Mouse (Mus musculus) layer of hippocampus, adult 11-12 months (tissue): ENCODE data around the gene Rab11b.

ENCODE experiments used
- DNase-seq: peaks from one replicate; pipeline ENCODE4 v3.0.0; 2022; ENCODE audit warnings: low spot score

The Rab11b gene

DNA sequence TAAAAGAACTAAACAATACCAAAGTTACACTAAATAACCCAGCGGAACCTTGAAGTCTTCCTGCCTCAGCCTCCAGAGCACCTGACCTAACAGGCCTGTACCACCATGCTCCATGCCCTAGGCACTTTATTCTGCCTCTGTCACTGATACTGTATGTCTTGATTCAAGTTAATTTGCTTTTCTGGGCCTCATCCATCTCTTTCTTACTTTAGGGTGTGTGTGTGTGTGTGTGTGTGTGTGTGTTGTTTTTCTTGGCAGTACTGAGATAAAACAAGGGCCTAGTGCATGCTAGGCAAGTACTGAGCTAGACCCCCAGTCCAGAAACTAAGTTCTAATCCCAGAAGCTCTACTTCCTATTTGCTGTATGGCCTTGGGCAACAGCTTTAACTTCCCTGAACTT is 43.1 kb downstream of the Rab11b start:
- DNase-seq = no peak

DNA sequence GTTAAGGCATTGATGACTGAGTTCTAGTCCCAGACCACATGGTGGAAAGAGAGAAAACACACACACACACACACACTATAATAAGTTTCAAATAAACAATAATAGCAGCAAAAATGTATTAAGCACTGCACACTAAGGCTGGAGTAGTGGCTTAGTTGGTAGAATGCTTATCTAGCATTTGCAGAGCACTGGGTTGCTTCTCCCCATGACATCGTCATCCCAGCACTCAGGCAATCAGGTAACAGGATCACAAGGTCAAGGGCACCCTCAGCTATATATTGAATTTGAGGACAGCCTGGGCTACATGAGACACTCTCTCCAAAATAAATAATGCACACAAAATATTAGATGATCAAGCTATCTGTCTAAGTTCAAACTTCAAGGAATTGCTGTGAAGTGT is 45.6 kb downstream of the Rab11b start:
- DNase-seq = no peak

DNA sequence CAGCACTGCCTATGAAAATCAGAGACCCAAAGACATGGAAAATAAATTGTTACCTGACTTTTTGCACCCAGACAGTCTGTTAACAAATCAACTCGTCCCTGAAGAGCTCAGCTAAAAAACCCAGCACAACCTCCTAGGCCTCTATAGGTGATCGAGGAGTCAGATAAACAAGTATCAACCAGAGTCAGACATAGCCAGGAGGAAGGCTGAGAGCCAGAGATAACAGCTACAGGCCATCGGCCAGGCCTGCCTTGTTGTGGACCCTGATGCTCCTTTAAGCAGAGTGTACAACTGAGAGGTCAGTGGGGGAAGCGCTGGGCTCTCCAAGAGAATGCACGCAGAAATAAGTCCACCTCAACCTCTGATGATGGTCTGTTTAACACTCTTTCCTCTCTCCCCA is 47.1 kb downstream of the Rab11b start:
- DNase-seq = no peak

DNA sequence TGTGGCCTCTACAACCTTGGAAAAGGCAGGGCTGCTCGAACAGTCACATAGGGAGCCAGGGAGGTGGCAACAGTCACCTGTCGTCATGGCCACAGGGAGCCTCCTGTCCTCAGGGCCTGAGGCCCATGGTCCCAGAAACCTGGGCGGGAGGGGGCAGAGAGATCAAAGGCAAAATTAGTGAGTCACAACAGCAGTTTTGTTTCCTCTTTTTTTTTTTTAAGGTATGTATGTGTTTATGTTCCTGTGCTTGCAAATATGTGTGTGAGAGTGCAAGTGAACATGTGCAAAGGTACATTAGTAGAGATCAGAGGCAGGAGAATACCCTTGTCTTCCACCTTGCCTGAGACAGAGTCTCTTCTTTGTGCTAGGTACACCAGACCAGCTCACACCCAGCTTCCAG is 50.5 kb downstream of the Rab11b start:
- DNase-seq = no peak

DNA sequence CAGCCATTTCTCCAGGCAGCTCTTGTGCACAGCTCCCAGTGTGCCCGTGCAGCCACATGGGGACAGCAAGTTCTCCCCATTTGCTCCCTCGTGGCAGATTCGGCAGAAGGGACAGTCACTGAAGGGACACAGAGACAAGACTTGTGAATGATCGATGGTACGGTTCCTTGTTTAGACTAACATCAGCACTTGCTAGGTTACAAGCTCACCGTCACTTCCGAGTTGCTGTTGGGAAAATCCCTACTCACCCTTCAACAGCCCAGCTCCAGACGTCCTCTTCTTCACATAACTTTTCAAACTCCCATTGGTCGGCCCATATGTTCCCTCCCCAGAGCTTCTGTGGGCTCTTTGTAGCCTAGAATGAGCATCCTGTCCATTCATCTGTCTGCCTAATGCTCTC is 57.2 kb downstream of the Rab11b start:
- DNase-seq = no peak

DNA sequence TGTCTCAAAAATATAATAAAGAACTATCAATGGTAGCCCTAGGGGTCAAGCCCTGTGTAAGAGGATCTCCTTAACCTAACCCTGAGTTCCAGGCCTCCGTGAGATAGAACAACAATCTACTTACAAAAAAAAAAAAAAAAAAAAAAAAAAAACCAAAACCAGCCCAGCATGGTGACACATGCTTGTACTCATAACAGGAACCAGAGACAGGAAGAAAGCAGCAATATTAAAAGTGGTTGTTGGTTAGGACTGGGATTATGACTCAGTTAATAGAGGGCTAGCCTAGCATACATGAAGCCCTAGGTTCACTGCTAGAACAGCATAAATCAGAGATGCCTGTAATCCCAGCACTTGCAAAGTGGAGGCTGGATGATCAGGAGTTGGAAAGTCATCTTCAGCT is 58.2 kb downstream of the Rab11b start:
- no peak for DNase-seq

DNA sequence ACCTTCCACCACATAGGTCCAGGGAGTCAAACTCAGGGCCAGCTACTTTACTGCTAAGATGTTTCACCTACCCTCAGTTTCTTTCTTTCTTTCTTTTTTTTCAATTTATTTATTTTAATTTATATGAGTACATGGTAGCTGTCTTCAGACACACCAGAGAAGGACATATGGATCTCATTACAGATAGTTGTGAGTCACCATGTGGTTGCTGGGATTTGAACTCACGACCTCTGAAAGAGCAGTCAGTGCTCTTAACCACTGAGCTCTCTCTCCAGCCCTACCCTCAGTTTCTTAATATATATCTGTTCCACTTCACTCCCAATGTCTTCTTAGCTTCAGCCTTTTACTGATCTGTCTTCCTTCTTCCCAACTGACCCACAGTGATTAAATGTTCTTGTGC is 64.9 kb downstream of the Rab11b start:
- DNase-seq = no peak
